Mouse (Mus musculus) heart, embryonic 15.5 days (tissue): ENCODE results near the gene Arih1. TPM values are rescaled to one million over a fixed set of nuclear protein-coding genes. Genes with fewer than 3 reads are reported as not detected.
"Not testable (repeated sequence)": the region's sequence is repeated elsewhere in the genome, so short reads cannot be mapped to it uniquely, and the experiment has no call there.

Experiments
- ATAC-seq: fragments of 200-750 bp; cut with Nextera tagmentation; replicated peaks from 2 replicates; pipeline ENCODE4 v1.8.0; 2017; ENCODE audit warnings: low read depth, moderate TSS enrichment; ENCODE audit not compliant: insufficient number of reproducible peaks, insufficient read depth, low FRiP score
- H3K27ac ChIP-seq: fragments of 300-500 bp; sonication (generic); 2 replicates; pipeline ENCODE4 v1.5.1; 2015; ENCODE audit warnings: mild to moderate bottlenecking, inconsistent platforms
- H3K27me3 ChIP-seq: fragments of 300-500 bp; sonication (generic); 2 replicates; pipeline ENCODE4 v1.6.1; 2015; ENCODE audit warnings: inconsistent platforms
- H3K36me3 ChIP-seq: fragments of 300-500 bp; sonication (generic); 2 replicates; pipeline ENCODE4 v1.6.1; 2015; ENCODE audit warnings: mild to moderate bottlenecking, inconsistent platforms
- H3K4me1 ChIP-seq: fragments of 300-500 bp; sonication (generic); replicated peaks from 2 replicates; pipeline ENCODE4 v1.6.1; 2015; ENCODE audit warnings: inconsistent platforms
- H3K4me2 ChIP-seq: fragments of 300-500 bp; sonication (generic); 2 replicates; pipeline ENCODE4 v1.6.1; 2015; ENCODE audit warnings: inconsistent platforms, mild to moderate bottlenecking, moderate library complexity
- H3K4me3 ChIP-seq: fragments of 300-500 bp; sonication (generic); 2 replicates; pipeline ENCODE4 v1.5.1; 2015; ENCODE audit warnings: mild to moderate bottlenecking, inconsistent platforms
- H3K9ac ChIP-seq: fragments of 300-500 bp; sonication (generic); 2 replicates; pipeline ENCODE4 v1.6.1; 2015; ENCODE audit warnings: mild to moderate bottlenecking, inconsistent platforms
- H3K9me3 ChIP-seq: fragments of 300-500 bp; sonication (generic); replicated peaks from 2 replicates; pipeline ENCODE4 v1.6.1; 2016; ENCODE audit warnings: inconsistent platforms
- WGBS: fragments of 180-500 bp; shearing (Covaris S2); methylation state at CpG from one replicate; pipeline ENCODE4 v1.1.7; 2015; ENCODE audit warnings: mixed read lengths; 5-methylcytosine and 5-hydroxymethylcytosine counted together
- polyA plus RNA-seq: library from polyadenylated mRNA; unstranded; fragments of >200 nt; fragmentation: Nextera tagmentation; extraction: Ambion mirVana; gene quantifications from 2 replicates; pipeline ENCODE4 v1.2.1, GENCODE M21; 2015

Arih1 gene
- polyA plus RNA-seq, 1 experiment from 2014 or later: 12.1 TPM

DNA sequence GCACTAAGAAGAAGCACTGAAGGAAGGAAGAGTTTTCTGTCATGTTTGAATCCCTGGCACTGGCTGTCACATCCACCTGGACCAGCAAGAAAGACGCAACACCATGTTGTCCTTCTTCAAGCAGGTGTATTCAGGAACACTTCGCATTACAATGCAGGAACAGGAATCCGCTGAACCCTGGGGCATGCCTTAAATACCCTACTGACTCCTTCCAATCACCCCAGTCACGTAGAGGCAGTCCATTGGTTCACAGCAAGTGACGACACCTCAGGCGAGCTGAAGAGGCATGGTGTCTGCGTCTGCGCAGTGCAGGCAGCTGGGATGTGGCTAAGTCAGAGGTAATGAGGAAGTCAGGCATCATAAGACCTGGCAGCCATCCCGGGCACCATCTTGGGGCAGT lies 116.8 kb downstream of the Arih1 start:
- no peaks in the 10 kb centered on the region for H3K9me3 ChIP-seq
- no peak overlapping the region for H3K4me3 ChIP-seq
- H3K9ac ChIP-seq: no peak overlapping the region
- H3K27me3 ChIP-seq: no peaks in the 10 kb centered on the region
- H3K4me1 ChIP-seq: no peaks in the 10 kb centered on the region
- 88% methylated on average over 9 of the region's 9 CpGs for WGBS
- no peaks in the 10 kb centered on the region for H3K36me3 ChIP-seq
- H3K27ac ChIP-seq: no peak overlapping the region
- H3K4me2 ChIP-seq: no peak overlapping the region
- ATAC-seq: no peak

- H3K9me3 ChIP-seq: no peaks in the 10 kb centered on the region
- no peak for ATAC-seq
- no peak overlapping the region for H3K4me3 ChIP-seq
- no peaks in the 10 kb centered on the region for H3K4me1 ChIP-seq
- no peak overlapping the region for H3K27ac ChIP-seq
- no peaks in the 10 kb centered on the region for H3K36me3 ChIP-seq
- no peak overlapping the region for H3K4me2 ChIP-seq
- no peaks in the 10 kb centered on the region for H3K27me3 ChIP-seq
- 55% methylated on average over 5 of the region's 5 CpGs for WGBS
- no peak overlapping the region for H3K9ac ChIP-seq
Measured at GRCm38 (mm10) chr9:59369220-59369619, 117.2 kb downstream of the Arih1 start.

- H3K4me2 ChIP-seq, H3K4me3 ChIP-seq, H3K36me3 ChIP-seq, H3K9ac ChIP-seq, H3K9me3 ChIP-seq, ATAC-seq, H3K27me3 ChIP-seq, H3K4me1 ChIP-seq, H3K27ac ChIP-seq: not testable (repeated sequence)
- 65% methylated on average over 2 of the region's 3 CpGs for WGBS
Measured at GRCm38 (mm10) chr9:59360487-59360886, 125.9 kb downstream of the Arih1 start.

DNA sequence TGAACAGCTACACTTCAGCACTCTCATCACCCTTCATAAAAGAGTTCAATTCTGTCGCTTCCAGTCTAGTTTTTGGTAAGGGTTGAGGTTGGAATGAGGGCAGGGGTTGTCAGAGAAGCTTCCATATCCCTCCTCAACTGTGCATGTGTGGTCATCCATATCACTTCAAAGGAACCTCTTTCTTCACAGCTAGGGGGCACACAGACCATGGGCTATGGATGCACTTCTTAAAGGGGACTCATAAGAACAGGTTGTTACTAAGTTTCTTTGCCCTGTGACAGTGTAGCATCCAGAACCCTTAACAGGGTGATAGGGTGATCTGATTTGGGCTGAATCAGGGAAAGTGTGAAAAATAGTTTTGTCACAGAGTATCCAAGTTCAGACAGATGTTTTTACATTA lies 128.4 kb downstream of the Arih1 start:
- WGBS: 47% methylated on average over 1 of the region's 1 CpGs
- not testable (repeated sequence) for H3K4me3 ChIP-seq, H3K9me3 ChIP-seq, H3K4me2 ChIP-seq, H3K4me1 ChIP-seq, H3K36me3 ChIP-seq, H3K27ac ChIP-seq, H3K27me3 ChIP-seq, ATAC-seq, H3K9ac ChIP-seq

DNA sequence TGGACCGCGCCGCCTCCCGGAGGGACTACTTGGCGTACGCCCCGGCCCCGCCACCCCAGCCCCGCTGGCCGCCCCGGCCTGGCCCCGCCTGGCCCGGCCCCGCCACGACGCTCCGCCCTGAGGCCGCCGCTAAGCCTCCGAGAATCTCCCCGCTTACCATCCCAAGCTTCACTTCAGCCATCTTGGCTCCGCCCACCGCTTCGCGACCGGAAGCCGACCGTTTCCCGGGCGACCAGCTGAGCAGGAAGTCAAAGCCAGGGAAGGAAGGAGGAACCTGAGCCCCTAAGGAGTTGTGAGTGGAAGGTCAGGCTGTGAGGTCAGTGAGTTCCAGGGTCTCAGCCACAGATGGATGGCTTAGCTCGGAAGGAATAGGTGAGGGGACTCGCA lies 133.2 kb downstream of the Arih1 start, which contains the start of gene Bbs4:
Gene Bbs4 (minus strand): TSS at position 256 of the 387 bp plus-strand sequence.
- 0% methylated on average over 27 of the region's 32 CpGs for WGBS
- peak within 1 kb of the TSS; percentile 73 for H3K4me3 ChIP-seq
- peak; percentile 95 for ATAC-seq

DNA sequence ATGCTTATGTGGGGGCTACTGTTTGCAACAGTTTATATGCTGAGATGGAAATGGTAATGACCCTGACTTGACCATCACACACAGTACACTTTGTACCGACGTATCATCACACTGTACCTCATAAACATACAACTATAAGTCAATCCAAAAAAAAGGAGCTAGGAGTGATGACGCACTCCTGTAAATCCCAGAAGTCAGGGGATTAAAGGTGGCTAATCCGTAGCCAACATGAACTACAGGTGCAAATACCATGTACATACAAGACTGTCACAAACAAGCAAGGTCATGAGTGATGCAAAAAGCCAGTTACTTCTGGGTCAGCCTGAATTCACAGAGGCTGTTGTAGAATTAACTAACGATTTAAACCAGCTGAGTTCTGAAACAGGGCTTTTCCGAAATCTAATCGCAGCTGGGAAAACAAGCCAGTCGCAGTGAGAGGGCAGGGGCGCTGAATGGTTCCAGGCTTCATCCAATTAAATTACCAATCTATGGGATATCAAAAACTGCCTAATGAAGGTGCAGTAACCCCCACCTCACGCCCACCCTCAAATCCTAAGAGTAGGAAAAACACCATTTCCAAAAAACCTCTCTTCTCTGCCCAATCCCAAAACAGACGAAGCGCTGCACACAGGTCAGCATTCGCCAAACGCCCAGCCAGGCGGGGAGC lies 133.7 kb downstream of the Arih1 start:
- Histone ChIP-seq H3K27ac (peak overlapping the region; percentile 83), H3K36me3 (no peaks in the 10 kb centered on the region), H3K4me1 (0 out of 2 replicates have a peak, but pooled peaks cover 6% of the 10 kb centered on the region), H3K4me2 (peak overlapping the region; percentile 80), H3K9ac (peak overlapping the region; percentile 67), H3K9me3 (no peaks in the 10 kb centered on the region), H3K4me3 (peak overlapping the region; percentile 73), H3K27me3 (no peaks in the 10 kb centered on the region)
- WGBS: 10% methylated on average over 15 of the region's 15 CpGs
- peak; percentile 36 for ATAC-seq

More for the DNA sequence above, 133.2 kb downstream of the Arih1 start, which contains the start of gene Bbs4:
- Histone ChIP-seq H3K9ac (peak within 1 kb of the TSS; percentile 67), H3K27me3 (no peaks in the 10 kb centered on the region), H3K4me2 (peak within 1 kb of the TSS; percentile 80), H3K9me3 (no peaks in the 10 kb centered on the region), H3K36me3 (no peaks in the 10 kb centered on the region), H3K4me1 (0 out of 2 replicates have a peak, but pooled peaks cover 6% of the 10 kb centered on the region), H3K27ac (peak within 1 kb of the TSS; percentile 83)

DNA sequence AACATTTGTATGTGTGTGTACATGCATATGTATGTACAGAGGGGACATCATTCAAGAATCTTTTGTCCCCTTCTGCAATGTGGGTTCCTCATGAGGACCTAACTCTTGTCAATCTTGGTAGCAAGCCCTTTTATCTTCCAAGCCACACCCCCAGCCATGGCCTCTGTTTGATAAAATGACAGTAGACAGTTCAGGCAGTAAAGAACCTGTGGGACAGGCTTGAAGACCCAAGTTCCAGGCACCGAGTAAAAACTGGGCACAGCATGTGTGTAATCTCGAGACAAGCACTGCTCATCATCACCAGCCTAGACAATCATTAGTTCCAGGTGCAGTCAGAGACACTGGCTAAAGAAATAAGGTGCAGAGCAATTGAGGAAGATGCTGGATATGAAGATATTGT lies 140.2 kb downstream of the Arih1 start:
- Histone ChIP-seq H3K4me2 (no peak overlapping the region), H3K4me3 (no peak overlapping the region), H3K9me3 (no peaks in the 10 kb centered on the region), H3K27ac (no peak overlapping the region), H3K27me3 (no peaks in the 10 kb centered on the region), H3K4me1 (no peaks in the 10 kb centered on the region), H3K36me3 (peaks cover 4% of the 10 kb centered on the region; the same call in 1 of the 2 replicates), H3K9ac (no peak overlapping the region)
- WGBS: 53% methylated on average over 2 of the region's 2 CpGs
- no peak for ATAC-seq

- H3K4me2 ChIP-seq: no peak overlapping the region
- WGBS: 85% methylated on average over 9 of the region's 9 CpGs
- no peak for ATAC-seq
- H3K9ac ChIP-seq: no peak overlapping the region
- H3K4me1 ChIP-seq: no peaks in the 10 kb centered on the region
- H3K36me3 ChIP-seq: peaks cover 4% of the 10 kb centered on the region; the same call in 1 of the 2 replicates
- H3K9me3 ChIP-seq: no peaks in the 10 kb centered on the region
- H3K27me3 ChIP-seq: no peaks in the 10 kb centered on the region
- H3K4me3 ChIP-seq: no peak overlapping the region
- no peak overlapping the region for H3K27ac ChIP-seq
Measured at GRCm38 (mm10) chr9:59340002-59340401, 146.4 kb downstream of the Arih1 start.

- Histone ChIP-seq H3K36me3 (peaks cover 4% of the 10 kb centered on the region; the same call in 1 of the 2 replicates), H3K4me2 (no peak overlapping the region), H3K27me3 (no peaks in the 10 kb centered on the region), H3K9me3 (no peaks in the 10 kb centered on the region), H3K9ac (no peak overlapping the region), H3K4me3 (no peak overlapping the region), H3K4me1 (no peaks in the 10 kb centered on the region), H3K27ac (no peak overlapping the region)
- WGBS: 70% methylated on average over 5 of the region's 5 CpGs
- no peak for ATAC-seq
Measured at GRCm38 (mm10) chr9:59339107-59339506, 147.3 kb downstream of the Arih1 start.

DNA sequence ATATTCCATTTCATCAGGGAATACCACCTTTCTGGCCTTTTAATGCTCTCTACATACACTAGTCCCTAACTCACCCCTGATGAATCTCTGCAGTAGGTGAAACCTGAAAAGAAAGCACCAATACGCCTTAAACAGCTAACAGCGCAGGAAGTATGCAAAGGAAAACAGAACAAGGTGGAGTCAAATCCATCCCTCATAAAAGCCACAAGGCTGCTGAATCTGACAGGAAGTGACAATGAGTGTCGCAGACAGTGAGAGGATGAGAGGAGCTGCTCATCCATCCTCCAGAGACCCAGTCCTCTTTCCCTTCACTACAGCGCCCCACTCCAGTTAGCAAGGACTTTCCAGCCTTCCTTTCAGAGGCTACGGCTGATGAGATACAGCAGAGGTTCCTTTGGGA lies 148.0 kb downstream of the Arih1 start:
- 80% methylated on average over 5 of the region's 5 CpGs for WGBS
- Histone ChIP-seq H3K27me3 (no peaks in the 10 kb centered on the region), H3K4me1 (no peaks in the 10 kb centered on the region), H3K9me3 (no peaks in the 10 kb centered on the region), H3K27ac (no peak overlapping the region), H3K4me2 (no peak overlapping the region), H3K4me3 (no peak overlapping the region), H3K9ac (no peak overlapping the region), H3K36me3 (peaks cover 4% of the 10 kb centered on the region; the same call in 1 of the 2 replicates)
- no peak for ATAC-seq
